Mouse (Mus musculus) liver, embryonic 13.5 days (tissue): ENCODE results near the gene Shc1. TPM values are rescaled to one million over a fixed set of nuclear protein-coding genes. Genes with fewer than 3 reads are reported as not detected.

Experiments
- ATAC-seq: fragments of 200-750 bp; cut with Nextera tagmentation; 2 replicates; pipeline ENCODE4 v1.8.0; 2017; ENCODE audit warnings: low read depth, mild to moderate bottlenecking, moderate number of reproducible peaks, moderate library complexity
- DNase-seq: peaks from one replicate; pipeline ENCODE4 v3.0.0; 2022
- H3K27ac ChIP-seq: fragments of 300-500 bp; sonication (generic); 2 replicates; pipeline ENCODE4 v1.5.1; 2015; ENCODE audit warnings: moderate library complexity, mild to moderate bottlenecking, inconsistent platforms
- H3K27me3 ChIP-seq: fragments of 300-500 bp; sonication (generic); 2 replicates; pipeline ENCODE4 v1.6.1; 2015; ENCODE audit warnings: mild to moderate bottlenecking, inconsistent platforms
- H3K36me3 ChIP-seq: fragments of 300-500 bp; sonication (generic); 2 replicates; pipeline ENCODE4 v1.6.1; 2015; ENCODE audit warnings: mild to moderate bottlenecking, inconsistent platforms
- H3K4me1 ChIP-seq: fragments of 300-500 bp; sonication (generic); replicated peaks from 2 replicates; pipeline ENCODE4 v1.6.1; 2015; ENCODE audit warnings: inconsistent platforms
- H3K4me2 ChIP-seq: fragments of 300-500 bp; sonication (generic); 2 replicates; pipeline ENCODE4 v1.6.1; 2015; ENCODE audit warnings: inconsistent platforms, mild to moderate bottlenecking, moderate library complexity
- H3K4me3 ChIP-seq: fragments of 300-500 bp; sonication (generic); replicated peaks from 2 replicates; pipeline ENCODE4 v1.5.1; 2015; ENCODE audit warnings: mild to moderate bottlenecking, inconsistent platforms
- H3K9ac ChIP-seq: fragments of 300-500 bp; sonication (generic); 2 replicates; pipeline ENCODE4 v1.6.1; 2015; ENCODE audit warnings: mild to moderate bottlenecking, inconsistent platforms
- H3K9me3 ChIP-seq: fragments of 300-500 bp; sonication (generic); replicated peaks from 2 replicates; pipeline ENCODE4 v1.6.1; 2016; ENCODE audit warnings: inconsistent platforms
- WGBS: fragments of 180-500 bp; shearing (Covaris S2); methylation state at CpG from one replicate; pipeline ENCODE4 v1.1.7; 2015; ENCODE audit not compliant: insufficient replicate concordance; 5-methylcytosine and 5-hydroxymethylcytosine counted together
- polyA plus RNA-seq: library from polyadenylated mRNA; unstranded; fragments of >200 nt; fragmentation: Nextera tagmentation; extraction: Ambion mirVana; gene quantifications from 2 replicates; pipeline ENCODE4 v1.2.1, GENCODE M21; 2015

Shc1 gene
- polyA plus RNA-seq, 1 experiment from 2014 or later: 42.3 TPM

DNA sequence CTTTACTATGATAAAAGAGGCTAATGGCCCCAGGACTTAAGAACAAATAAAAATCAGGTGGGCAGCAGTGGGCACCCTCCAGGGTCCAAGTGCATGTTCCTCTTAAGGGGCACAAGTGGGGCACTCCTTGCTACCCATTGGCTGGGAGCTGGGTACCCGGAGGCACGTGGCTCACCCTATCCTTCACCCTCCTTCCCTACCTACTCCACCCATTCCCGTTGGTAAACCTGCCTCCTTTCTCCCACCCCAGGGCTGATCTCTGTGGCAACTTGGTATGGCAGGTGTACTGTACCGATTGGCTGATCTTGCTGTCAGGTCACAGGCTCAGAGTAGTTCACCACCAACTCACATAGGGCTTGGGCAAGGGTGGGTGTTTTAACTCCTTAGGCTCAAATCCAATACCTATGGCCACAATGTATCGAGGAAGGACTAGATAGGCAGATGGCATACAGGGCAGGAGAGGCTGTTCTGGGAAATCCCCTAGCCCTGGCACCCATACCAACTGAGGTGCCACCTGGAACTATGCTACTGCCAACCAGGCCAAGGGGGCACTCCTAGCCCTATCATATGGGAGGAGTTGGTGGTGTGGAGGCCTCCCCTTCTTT lies 34.5 kb upstream of the Shc1 start:
- no peaks in the 10 kb centered on the region for H3K9me3 ChIP-seq
- no peak for ATAC-seq
- H3K27ac ChIP-seq: no peak overlapping the region
- 60% methylated on average over 5 of the region's 5 CpGs for WGBS
- H3K4me1 ChIP-seq: peaks cover 43% of the 10 kb centered on the region
- no peak overlapping the region for H3K4me3 ChIP-seq
- DNase-seq: no peak
- H3K27me3 ChIP-seq: no peaks in the 10 kb centered on the region
- no peak overlapping the region for H3K9ac ChIP-seq
- H3K4me2 ChIP-seq: no peak overlapping the region
- H3K36me3 ChIP-seq: peaks cover 20% of the 10 kb centered on the region

DNA sequence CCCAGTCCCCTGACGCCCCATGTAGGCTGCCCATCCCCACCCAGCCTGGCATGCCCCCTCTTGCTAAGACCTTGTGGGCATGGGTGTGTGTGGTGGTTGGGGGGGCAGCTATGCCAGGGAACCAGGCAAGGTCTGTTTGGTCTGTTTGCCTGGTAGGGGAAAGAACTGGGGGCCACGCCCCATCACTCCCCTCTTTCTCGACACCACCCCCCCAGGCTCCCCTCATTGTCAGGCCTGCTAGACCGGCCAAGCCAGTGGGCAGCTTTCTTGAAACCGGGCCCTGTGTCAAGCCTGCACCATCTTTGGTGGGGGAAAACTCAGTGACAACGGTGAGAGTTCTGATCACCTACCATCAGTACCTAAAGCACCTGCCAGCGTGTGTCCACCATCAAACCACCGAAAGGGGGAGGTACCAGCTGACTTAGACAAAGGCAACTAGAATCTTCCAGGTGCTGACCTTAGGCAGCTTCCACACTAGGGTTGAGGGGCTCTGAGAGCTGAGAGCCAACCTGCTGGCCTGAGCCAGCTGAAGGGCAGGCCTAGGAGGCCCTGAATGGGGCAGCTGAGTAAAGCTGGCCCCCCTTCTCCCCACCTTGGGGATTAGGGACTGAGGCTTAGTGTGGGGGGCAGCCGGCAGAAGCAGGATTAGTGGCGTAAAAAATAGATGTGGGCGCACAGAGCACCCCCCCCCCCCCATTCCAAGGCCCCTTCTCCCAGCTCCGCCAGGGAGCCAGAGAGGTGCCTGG lies 33.7 kb upstream of the Shc1 start:
- Histone ChIP-seq H3K4me1 (peaks cover 45% of the 10 kb centered on the region), H3K36me3 (peaks cover 17% of the 10 kb centered on the region), H3K9me3 (no peaks in the 10 kb centered on the region), H3K27me3 (no peaks in the 10 kb centered on the region), H3K27ac (no peak overlapping the region), H3K4me3 (no peak overlapping the region), H3K4me2 (0 out of 2 replicates have a peak overlapping the region, but pooled peaks have one; percentile 11), H3K9ac (no peak overlapping the region)
- ATAC-seq (no peak), DNase-seq (no peak)
- 72% methylated on average over 11 of the region's 12 CpGs for WGBS

DNA sequence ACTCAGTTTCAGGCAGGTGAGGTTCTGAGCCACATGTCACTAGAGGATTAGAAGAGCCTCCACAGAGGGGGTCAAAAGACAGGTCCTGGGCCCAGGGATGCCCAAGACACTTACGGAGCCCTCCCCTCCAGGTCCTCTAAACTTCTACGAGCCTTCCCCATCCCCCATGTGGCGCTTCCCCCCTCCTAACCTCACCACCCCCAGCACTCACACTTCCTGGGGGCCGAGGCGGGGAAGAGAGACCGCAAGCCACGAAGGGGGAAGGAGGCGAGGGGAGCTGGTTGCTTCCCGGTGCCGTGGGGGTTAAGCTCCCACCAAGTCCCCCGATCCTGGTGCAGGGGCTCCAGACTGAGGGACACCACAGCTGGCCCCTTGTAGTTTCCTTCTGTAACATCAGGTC lies 32.8 kb upstream of the Shc1 start:
- Histone ChIP-seq H3K27ac (no peak overlapping the region), H3K4me2 (peak overlapping the region; percentile 4; the same call in 1 of the 2 replicates), H3K9ac (no peak overlapping the region), H3K4me1 (peaks cover 55% of the 10 kb centered on the region), H3K36me3 (peaks cover 9% of the 10 kb centered on the region; the same call in 1 of the 2 replicates), H3K4me3 (0 out of 2 replicates have a peak overlapping the region, but pooled peaks have one; percentile 5), H3K9me3 (no peaks in the 10 kb centered on the region), H3K27me3 (no peaks in the 10 kb centered on the region)
- WGBS: 15% methylated on average over 11 of the region's 11 CpGs
- ATAC-seq (no peak), DNase-seq (no peak)

DNA sequence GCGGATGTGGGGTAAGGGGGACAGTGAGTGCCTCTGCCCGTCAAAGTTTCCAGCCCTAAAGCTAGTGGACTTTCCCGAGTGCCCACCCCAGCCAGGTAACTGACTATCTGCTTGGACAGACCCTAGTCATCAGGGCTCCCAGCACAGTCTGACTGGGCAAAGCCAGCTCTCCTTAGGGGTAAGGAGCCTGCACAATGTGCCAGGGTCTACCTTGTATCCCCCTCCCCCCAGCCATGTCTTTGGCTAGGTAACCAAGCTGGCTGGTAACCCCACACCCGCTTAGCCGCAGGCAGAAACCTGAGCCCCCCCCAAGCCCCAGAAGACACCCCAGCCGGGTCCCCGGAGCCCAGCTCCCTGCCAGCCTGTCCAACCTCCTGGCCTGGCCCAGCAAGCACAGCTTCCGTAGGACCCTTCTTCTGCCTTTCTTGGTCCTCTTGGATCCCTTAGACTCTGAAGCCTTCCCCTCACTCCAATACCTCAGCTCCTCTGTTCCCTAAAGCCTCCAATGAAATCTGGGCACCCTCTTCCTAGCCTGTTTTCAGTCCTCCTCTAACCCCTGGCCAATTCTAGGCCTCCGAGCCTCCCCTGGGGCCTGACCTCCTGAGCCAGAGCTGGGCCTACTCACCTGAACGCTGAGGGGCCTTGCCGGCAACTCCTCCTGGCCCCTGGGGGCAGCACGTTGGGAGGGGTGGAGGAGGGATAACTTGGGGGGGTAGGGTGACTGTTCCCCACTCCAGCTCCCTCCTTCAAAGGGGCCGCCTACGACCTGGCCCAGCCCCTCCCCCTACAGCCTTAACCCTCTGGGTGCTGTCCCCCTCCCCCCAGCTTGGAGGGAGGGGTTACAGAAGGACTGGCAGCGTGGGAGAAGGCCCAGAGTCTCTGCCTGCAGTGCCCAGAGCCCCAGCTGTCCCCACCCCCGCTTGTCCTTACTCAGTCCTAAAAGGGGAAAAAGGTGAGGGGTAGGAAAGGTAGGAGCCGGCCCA lies 31.5 kb upstream of the Shc1 start:
- Histone ChIP-seq H3K27me3 (peaks cover 12% of the 10 kb centered on the region), H3K36me3 (no peaks in the 10 kb centered on the region), H3K4me3 (peak overlapping the region; percentile 12), H3K4me2 (peak overlapping the region; percentile 32; the same call in 1 of the 2 replicates), H3K27ac (peak overlapping the region; percentile 38; the same call in 1 of the 2 replicates), H3K4me1 (peaks cover 68% of the 10 kb centered on the region), H3K9me3 (no peaks in the 10 kb centered on the region), H3K9ac (peak overlapping the region; percentile 13)
- 64% methylated on average over 17 of the region's 17 CpGs for WGBS
- ATAC-seq: no peak
- no peak for DNase-seq

DNA sequence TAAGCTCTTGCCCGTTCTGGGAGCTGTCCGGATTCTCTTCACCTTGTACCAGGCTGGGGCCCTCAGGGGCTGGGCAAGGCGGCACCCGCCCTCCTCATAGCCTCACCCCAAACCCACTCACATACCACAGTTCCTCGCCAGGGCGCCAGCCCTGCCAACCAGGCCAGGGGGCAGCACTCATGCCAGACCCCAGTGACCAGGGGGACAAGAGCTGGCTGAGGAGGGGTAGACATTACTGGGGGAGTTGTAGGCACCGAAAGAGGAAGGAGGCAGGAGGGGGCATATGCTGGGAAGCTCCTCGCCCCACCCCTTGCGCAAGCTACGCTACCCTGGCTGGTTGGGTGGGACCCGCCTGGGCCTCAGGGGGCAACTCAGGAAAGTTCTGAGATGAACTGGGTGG lies 30.6 kb upstream of the Shc1 start:
- ATAC-seq (no peak), DNase-seq (no peak)
- Histone ChIP-seq H3K9me3 (no peaks in the 10 kb centered on the region), H3K4me1 (peaks cover 77% of the 10 kb centered on the region), H3K9ac (no peak overlapping the region), H3K36me3 (no peaks in the 10 kb centered on the region), H3K27ac (no peak overlapping the region), H3K4me3 (peak overlapping the region; percentile 12; the same call in 1 of the 2 replicates), H3K4me2 (peak overlapping the region; percentile 32), H3K27me3 (peaks cover 21% of the 10 kb centered on the region)
- 58% methylated on average over 11 of the region's 11 CpGs for WGBS

DNA sequence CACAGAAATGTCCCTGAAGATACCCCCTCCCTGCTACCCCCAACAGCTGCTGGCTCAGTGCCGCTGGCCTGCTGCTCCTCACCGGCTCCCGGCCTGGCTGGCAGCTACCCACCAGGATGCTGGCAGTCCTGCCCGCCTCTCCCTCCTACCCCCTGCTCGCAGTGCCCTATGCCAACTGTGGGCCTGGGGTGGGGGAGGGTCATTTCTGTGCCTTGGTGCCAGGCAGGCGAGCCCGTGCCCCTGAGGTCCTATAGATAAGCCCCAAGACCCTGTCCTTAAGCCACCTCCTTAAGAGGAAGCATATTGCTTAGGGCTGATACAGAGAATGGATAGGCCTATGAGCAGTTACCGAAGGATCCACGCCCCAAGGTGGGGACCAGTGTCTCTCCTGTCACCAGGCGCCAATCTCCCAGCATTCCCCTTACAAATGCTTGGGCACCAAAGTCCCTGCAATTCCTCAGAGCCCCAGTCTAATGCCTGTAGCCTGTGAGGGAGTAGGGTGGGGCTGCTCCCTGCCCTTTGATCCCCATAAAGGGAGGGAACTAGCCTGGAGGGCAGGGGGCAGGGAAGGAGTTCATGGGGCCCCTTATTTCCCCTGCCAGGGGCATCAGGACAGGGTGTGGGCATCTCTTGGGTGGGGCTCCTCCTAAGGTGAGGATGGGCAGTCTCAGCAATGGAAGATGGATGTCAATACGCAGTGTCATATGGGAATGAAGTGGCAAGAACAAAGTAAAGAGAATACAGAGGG lies 29.9 kb upstream of the Shc1 start:
- peak overlapping the region; percentile 37 for H3K27ac ChIP-seq
- 42% methylated on average over 11 of the region's 11 CpGs for WGBS
- H3K36me3 ChIP-seq: no peaks in the 10 kb centered on the region
- H3K9ac ChIP-seq: peak overlapping the region; percentile 29; the same call in 1 of the 2 replicates
- H3K4me1 ChIP-seq: peaks cover 81% of the 10 kb centered on the region
- DNase-seq: no peak
- H3K4me3 ChIP-seq: no peak overlapping the region
- H3K4me2 ChIP-seq: peak overlapping the region; percentile 32
- no peak for ATAC-seq
- H3K9me3 ChIP-seq: no peaks in the 10 kb centered on the region
- peaks cover 25% of the 10 kb centered on the region for H3K27me3 ChIP-seq

DNA sequence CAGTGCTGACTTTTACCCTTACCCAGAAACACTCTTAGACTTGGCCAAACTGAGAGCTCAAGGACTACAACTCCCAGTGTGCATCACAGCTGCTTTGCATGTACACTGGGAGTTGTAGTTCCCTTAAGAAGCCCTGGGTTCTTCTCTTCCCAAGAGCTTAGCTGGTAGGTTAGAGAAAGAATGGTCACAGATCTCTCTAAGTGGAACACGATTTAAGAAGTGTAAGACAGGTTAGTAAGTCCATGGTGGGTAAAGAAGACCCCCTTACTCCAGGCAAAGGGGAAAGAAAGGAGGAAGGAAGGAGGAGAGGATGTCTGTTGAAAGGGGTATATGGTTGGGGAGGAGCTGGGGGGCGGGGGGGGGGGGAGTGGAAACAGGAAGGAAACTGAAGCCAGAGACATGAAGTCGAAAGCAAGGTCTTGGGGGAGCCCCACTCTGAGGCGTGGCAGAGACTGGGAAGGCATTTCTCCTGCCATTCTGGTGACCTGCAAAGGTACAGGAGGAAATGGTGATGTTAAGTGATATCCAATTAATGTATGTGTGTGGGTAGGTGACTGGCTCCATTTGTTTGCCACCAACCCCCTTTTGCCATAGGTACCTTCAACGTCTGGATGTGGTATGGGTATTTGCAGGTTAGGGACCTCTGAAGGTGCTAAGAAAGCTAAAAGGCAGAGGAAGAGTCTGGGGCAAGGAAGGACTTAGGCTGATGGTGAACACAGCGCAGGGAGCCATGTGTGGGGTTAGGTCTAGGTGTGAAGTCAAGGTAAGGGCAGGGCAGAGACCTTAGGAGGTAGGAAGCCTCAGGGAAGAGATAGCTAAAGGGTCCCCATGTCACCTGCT lies 29.1 kb upstream of the Shc1 start:
- H3K4me3 ChIP-seq: no peak overlapping the region
- 0 out of 2 replicates have a peak overlapping the region, but pooled peaks have one; percentile 12 for H3K4me2 ChIP-seq
- peaks cover 25% of the 10 kb centered on the region for H3K27me3 ChIP-seq
- no peaks in the 10 kb centered on the region for H3K9me3 ChIP-seq
- H3K9ac ChIP-seq: no peak overlapping the region
- H3K27ac ChIP-seq: peak overlapping the region; percentile 69
- peaks cover 87% of the 10 kb centered on the region for H3K4me1 ChIP-seq
- ATAC-seq (no peak), DNase-seq (no peak)
- no peaks in the 10 kb centered on the region for H3K36me3 ChIP-seq
- 26% methylated on average over 5 of the region's 6 CpGs for WGBS

DNA sequence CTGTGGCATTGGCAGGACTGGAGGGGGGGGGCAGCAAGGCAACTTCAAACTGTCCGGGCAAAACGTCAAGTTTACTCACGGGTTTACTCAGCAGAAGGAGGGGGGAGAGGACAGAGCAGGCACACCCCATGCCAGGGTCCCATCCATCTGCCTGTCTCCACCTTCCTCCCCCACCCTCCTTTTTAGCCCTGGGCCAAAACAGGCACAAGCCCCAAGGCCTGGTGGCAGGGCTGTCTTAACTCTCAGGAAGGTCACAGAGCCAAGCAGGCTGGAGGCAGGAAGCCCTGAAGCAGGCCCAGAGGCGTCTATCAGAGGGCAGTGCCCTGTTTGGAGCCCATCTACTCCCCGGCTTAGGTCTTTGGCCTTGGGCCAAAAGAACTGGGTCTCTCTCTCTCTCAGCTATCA lies 28.1 kb upstream of the Shc1 start:
- H3K36me3 ChIP-seq: no peaks in the 10 kb centered on the region
- peak overlapping the region; percentile 69 for H3K27ac ChIP-seq
- peaks cover 25% of the 10 kb centered on the region for H3K27me3 ChIP-seq
- no peak overlapping the region for H3K9ac ChIP-seq
- DNase-seq: no peak
- no peaks in the 10 kb centered on the region for H3K9me3 ChIP-seq
- H3K4me2 ChIP-seq: peak overlapping the region; percentile 94
- H3K4me3 ChIP-seq: no peak overlapping the region
- peaks cover 91% of the 10 kb centered on the region for H3K4me1 ChIP-seq
- no peak for ATAC-seq
- 38% methylated on average over 5 of the region's 5 CpGs for WGBS

DNA sequence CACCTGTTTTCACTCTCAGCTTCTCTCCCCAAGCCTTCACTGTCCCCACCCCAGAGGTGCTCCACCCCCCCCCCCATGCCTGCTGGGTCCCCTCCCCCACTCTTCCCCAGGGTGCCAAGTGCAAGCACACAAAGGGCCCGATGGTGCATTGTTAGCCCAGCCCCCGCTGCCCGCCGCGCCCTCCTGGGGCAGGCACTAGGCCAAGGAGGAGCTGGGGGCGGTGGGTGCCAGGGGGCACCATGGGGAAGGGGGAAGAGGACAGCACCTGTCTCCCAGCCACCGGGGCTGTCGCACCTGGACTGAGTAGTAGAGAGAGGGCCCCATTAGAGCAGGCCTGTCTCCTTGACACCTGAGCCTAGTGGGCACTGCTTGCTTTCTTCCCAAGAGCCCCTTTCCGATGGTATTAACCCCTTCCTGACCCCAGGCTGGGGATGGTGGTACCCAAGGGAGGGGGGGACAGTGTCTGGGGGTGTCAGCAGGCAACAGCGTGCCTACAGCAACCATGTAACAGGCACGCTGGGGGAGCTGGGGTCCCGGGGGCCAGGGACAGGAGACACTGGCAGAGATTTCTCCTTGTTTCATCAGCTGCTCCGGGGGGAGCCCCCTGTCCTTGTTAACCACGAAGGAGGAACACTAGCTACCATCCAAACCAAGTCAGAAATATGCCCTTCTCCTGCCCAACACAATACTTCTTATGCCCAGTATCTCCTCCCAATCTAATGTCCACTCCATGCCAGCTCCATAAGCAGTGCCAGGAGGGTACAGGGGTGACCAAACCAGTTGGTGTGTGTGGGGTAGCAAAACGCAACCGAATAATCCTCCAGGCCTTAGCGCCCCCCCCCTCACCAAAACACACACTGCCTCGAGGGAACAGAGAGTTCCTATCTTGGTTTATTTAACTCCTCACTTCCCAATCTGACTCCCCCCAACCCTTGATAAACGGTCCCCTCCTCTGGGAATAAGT lies 27.3 kb upstream of the Shc1 start:
- H3K27ac ChIP-seq: peak overlapping the region; percentile 69
- H3K4me1 ChIP-seq: peaks cover 93% of the 10 kb centered on the region
- no peaks in the 10 kb centered on the region for H3K36me3 ChIP-seq
- peak overlapping the region; percentile 65 for H3K4me3 ChIP-seq
- H3K27me3 ChIP-seq: peaks cover 31% of the 10 kb centered on the region
- WGBS: 31% methylated on average over 19 of the region's 19 CpGs
- ATAC-seq: no peak
- no peak for DNase-seq
- H3K4me2 ChIP-seq: peak overlapping the region; percentile 94
- H3K9ac ChIP-seq: peak overlapping the region; percentile 68
- H3K9me3 ChIP-seq: no peaks in the 10 kb centered on the region
